Mouse (Mus musculus) stomach, embryonic 14.5 days (tissue): ENCODE measurements around the gene Jph2. TPM values are rescaled to one million over a fixed set of nuclear protein-coding genes. Genes with fewer than 3 reads are reported as not detected.

Source experiments
- ATAC-seq: fragments of 200-750 bp; cut with Nextera tagmentation; 2 replicates; pipeline ENCODE4 v1.8.0; 2017; ENCODE audit warnings: low read depth, moderate TSS enrichment; ENCODE audit not compliant: insufficient number of reproducible peaks, insufficient read depth, low FRiP score
- H3K27ac ChIP-seq: fragments of 300-500 bp; sonication (generic); 2 replicates; pipeline ENCODE4 v1.5.1; 2014; ENCODE audit warnings: mild to moderate bottlenecking, low read length, moderate library complexity, mixed read lengths
- H3K27me3 ChIP-seq: fragments of 300-500 bp; sonication (generic); 2 replicates; pipeline ENCODE4 v1.6.1; 2014; ENCODE audit warnings: low read length, control low read depth, mixed read lengths; ENCODE audit not compliant: control insufficient read depth, insufficient read depth
- H3K36me3 ChIP-seq: fragments of 300-500 bp; sonication (generic); 2 replicates; pipeline ENCODE4 v1.6.1; 2014; ENCODE audit warnings: mild to moderate bottlenecking, control low read depth, low read length, moderate library complexity, mixed read lengths; ENCODE audit not compliant: control insufficient read depth, insufficient read depth
- H3K4me1 ChIP-seq: fragments of 300-500 bp; sonication (generic); 2 replicates; pipeline ENCODE4 v1.6.1; 2014; ENCODE audit warnings: low read length, control low read depth, mixed read lengths; ENCODE audit not compliant: control insufficient read depth, insufficient read depth
- H3K4me2 ChIP-seq: fragments of 300-500 bp; sonication (generic); replicated peaks from 2 replicates; pipeline ENCODE4 v1.6.1; 2014; ENCODE audit warnings: low read depth, low read length, control low read depth
- H3K4me3 ChIP-seq: fragments of 300-500 bp; sonication (generic); 2 replicates; pipeline ENCODE4 v1.5.1; 2014; ENCODE audit warnings: low read depth, low read length, control low read depth
- H3K9ac ChIP-seq: fragments of 300-500 bp; sonication (generic); replicated peaks from 2 replicates; pipeline ENCODE4 v1.6.1; 2014; ENCODE audit warnings: low read depth, mild to moderate bottlenecking, control low read depth, low read length, moderate library complexity, mixed read lengths
- H3K9me3 ChIP-seq: fragments of 300-500 bp; sonication (generic); 2 replicates; pipeline ENCODE4 v1.6.1; 2016; ENCODE audit warnings: low read depth, low read length, control low read depth; ENCODE audit not compliant: control insufficient read depth
- WGBS: fragments of 180-500 bp; shearing (Covaris S2); extraction: QIAGEN DNeasy Blood & Tissue Kit; methylation state at CpG from one replicate; pipeline ENCODE4 v1.1.7; 2014; 5-methylcytosine and 5-hydroxymethylcytosine counted together
- polyA plus RNA-seq: library from polyadenylated mRNA; unstranded; fragments of >200 nt; fragmentation: Nextera tagmentation; extraction: Ambion mirVana; gene quantifications from 2 replicates; pipeline ENCODE4 v1.2.1, GENCODE M21; 2014

The Jph2 gene
- polyA plus RNA-seq, 1 experiment from 2014 or later: 6.7 TPM

- Histone ChIP-seq H3K4me3 (no peak overlapping the region), H3K27me3 (no peaks in the 10 kb centered on the region), H3K27ac (no peak overlapping the region), H3K36me3 (peaks cover 8% of the 10 kb centered on the region; the same call in 1 of the 2 replicates), H3K9ac (no peak overlapping the region), H3K4me1 (peaks cover 7% of the 10 kb centered on the region; the same call in 1 of the 2 replicates), H3K4me2 (no peak overlapping the region), H3K9me3 (no peaks in the 10 kb centered on the region)
- 10% methylated on average over 8 of the region's 8 CpGs for WGBS
- no peak for ATAC-seq
Observed at GRCm38 (mm10) chr2:163401221-163401620, 3.4 kb upstream of the Jph2 start.

- ATAC-seq: no peak
- Histone ChIP-seq H3K4me2 (no peak overlapping the region), H3K4me1 (peaks cover 7% of the 10 kb centered on the region; the same call in 1 of the 2 replicates), H3K9me3 (no peaks in the 10 kb centered on the region), H3K27me3 (no peaks in the 10 kb centered on the region), H3K9ac (no peak overlapping the region), H3K27ac (no peak overlapping the region), H3K36me3 (no peaks in the 10 kb centered on the region), H3K4me3 (no peak overlapping the region)
- WGBS: 74% methylated on average over 8 of the region's 8 CpGs
Observed at GRCm38 (mm10) chr2:163399222-163399621, 1.4 kb upstream of the Jph2 start.

GRCm38 (mm10) chr2:163398770-163399169, 977 bp upstream of the Jph2 start:
- no peak overlapping the region for H3K9ac ChIP-seq
- WGBS: 70% methylated on average over 4 of the region's 4 CpGs
- H3K4me1 ChIP-seq: peaks cover 7% of the 10 kb centered on the region; the same call in 1 of the 2 replicates
- H3K27ac ChIP-seq: peak overlapping the region; percentile 68; the same call in 1 of the 2 replicates
- H3K9me3 ChIP-seq: no peaks in the 10 kb centered on the region
- no peaks in the 10 kb centered on the region for H3K27me3 ChIP-seq
- H3K36me3 ChIP-seq: no peaks in the 10 kb centered on the region
- no peak for ATAC-seq
- no peak overlapping the region; the same call in 1 of the 2 replicates for H3K4me2 ChIP-seq
- no peak overlapping the region for H3K4me3 ChIP-seq

GRCm38 (mm10) chr2:163397071-163397470, 722 bp downstream of the Jph2 start:
- Histone ChIP-seq H3K36me3 (no peaks in the 10 kb centered on the region), H3K4me2 (peak overlapping the region; percentile 34), H3K9ac (peak overlapping the region; percentile 45; the same call in 1 of the 2 replicates), H3K4me3 (peak overlapping the region; percentile 24), H3K9me3 (no peaks in the 10 kb centered on the region), H3K4me1 (peaks cover 7% of the 10 kb centered on the region; the same call in 1 of the 2 replicates), H3K27me3 (no peaks in the 10 kb centered on the region), H3K27ac (peak overlapping the region; percentile 68; the same call in 1 of the 2 replicates)
- ATAC-seq: no peak
- WGBS: 86% methylated on average over 19 of the region's 19 CpGs

- 72% methylated on average over 6 of the region's 6 CpGs for whole genome bisulfite sequencing
- Histone ChIP-seq H3K9me3 (no peaks in the 10 kb centered on the region), H3K27me3 (no peaks in the 10 kb centered on the region), H3K4me1 (peaks cover 7% of the 10 kb centered on the region; the same call in 1 of the 2 replicates), H3K9ac (no peak overlapping the region), H3K36me3 (no peaks in the 10 kb centered on the region), H3K4me2 (peak overlapping the region; percentile 34), H3K4me3 (peak overlapping the region; percentile 24), H3K27ac (no peak overlapping the region; the same call in 1 of the 2 replicates)
- ATAC-seq: no peak
Observed at GRCm38 (mm10) chr2:163394977-163395376, 2.8 kb downstream of the Jph2 start.

GRCm38 (mm10) chr2:163393976-163394375, 3.8 kb downstream of the Jph2 start:
- Histone ChIP-seq H3K9ac (peak overlapping the region; percentile 14; the same call in 1 of the 2 replicates), H3K4me1 (peaks cover 7% of the 10 kb centered on the region; the same call in 1 of the 2 replicates), H3K4me3 (no peak overlapping the region), H3K27ac (0 out of 2 replicates have a peak overlapping the region, but pooled peaks have one; percentile 10), H3K27me3 (no peaks in the 10 kb centered on the region), H3K36me3 (no peaks in the 10 kb centered on the region), H3K9me3 (no peaks in the 10 kb centered on the region), H3K4me2 (peak overlapping the region; percentile 20; the same call in 1 of the 2 replicates)
- ATAC-seq: no peak
- 66% methylated on average over 6 of the region's 6 CpGs for WGBS

GRCm38 (mm10) chr2:163393241-163393640, 4.6 kb downstream of the Jph2 start:
- 86% methylated on average over 10 of the region's 10 CpGs for whole genome bisulfite sequencing
- Histone ChIP-seq H3K36me3 (no peaks in the 10 kb centered on the region), H3K27ac (no peak overlapping the region), H3K27me3 (no peaks in the 10 kb centered on the region), H3K4me1 (peaks cover 4% of the 10 kb centered on the region; the same call in 1 of the 2 replicates), H3K9ac (no peak overlapping the region), H3K9me3 (no peaks in the 10 kb centered on the region), H3K4me3 (no peak overlapping the region), H3K4me2 (0 out of 2 replicates have a peak overlapping the region, but pooled peaks have one; percentile 20)
- no peak for ATAC-seq

GRCm38 (mm10) chr2:163392436-163392835, 5.4 kb downstream of the Jph2 start:
- WGBS: 65% methylated on average over 6 of the region's 6 CpGs
- Histone ChIP-seq H3K4me2 (0 out of 2 replicates have a peak overlapping the region, but pooled peaks have one; percentile 7), H3K9me3 (no peaks in the 10 kb centered on the region; the same call in 1 of the 2 replicates), H3K27me3 (no peaks in the 10 kb centered on the region), H3K36me3 (no peaks in the 10 kb centered on the region), H3K27ac (0 out of 2 replicates have a peak overlapping the region, but pooled peaks have one; percentile 23), H3K4me1 (no peaks in the 10 kb centered on the region), H3K9ac (no peak overlapping the region), H3K4me3 (no peak overlapping the region)
- ATAC-seq: peak; percentile 62; the same call in 1 of the 2 replicates
